Mouse (Mus musculus) neutrophil, adult 65 days (primary cell): ENCODE results near the gene Cit. TPM values are rescaled to one million over a fixed set of nuclear protein-coding genes. Genes with fewer than 3 reads are reported as not detected.

Source experiments
- total RNA-seq: library from RNA; stranded (reverse); gene quantifications from 2 replicates; pipeline ENCODE4 v1.2.4, GENCODE M21; 2023

Cit gene
- total RNA-seq: 44.0 and 72.6 TPM in 2 replicates

GRCm38 (mm10) chr5:115844766-115845634, at the start of gene Cit:
Gene Cit, plus strand, starts transcription at chr5:115845278.

GRCm38 (mm10) chr5:116024327-116024739, 179.3 kb downstream of the Cit start, which contains the start of gene Prkab1:
Gene Prkab1, minus strand, starts transcription at chr5:116024508.

Other genes with a start within 250 kb of the Cit start
- gene Rab35, start 213.4 kb upstream of the Cit start, total RNA-seq: 65.3 and 65.9 TPM in 2 replicates
- gene Bicdl1, start 113.7 kb upstream of the Cit start, total RNA-seq: 1.1 and 1.2 TPM in 2 replicates
- gene Prkab1, start 179.2 kb downstream of the Cit start, total RNA-seq: 183 and 189 TPM in 2 replicates
- not detected in 2 replicates for gene Tmem233, start 238.0 kb downstream of the Cit start, total RNA-seq